Mouse (Mus musculus): ENCODE measurements around the gene Ppp1r35.

Ppp1r35 gene

DNA sequence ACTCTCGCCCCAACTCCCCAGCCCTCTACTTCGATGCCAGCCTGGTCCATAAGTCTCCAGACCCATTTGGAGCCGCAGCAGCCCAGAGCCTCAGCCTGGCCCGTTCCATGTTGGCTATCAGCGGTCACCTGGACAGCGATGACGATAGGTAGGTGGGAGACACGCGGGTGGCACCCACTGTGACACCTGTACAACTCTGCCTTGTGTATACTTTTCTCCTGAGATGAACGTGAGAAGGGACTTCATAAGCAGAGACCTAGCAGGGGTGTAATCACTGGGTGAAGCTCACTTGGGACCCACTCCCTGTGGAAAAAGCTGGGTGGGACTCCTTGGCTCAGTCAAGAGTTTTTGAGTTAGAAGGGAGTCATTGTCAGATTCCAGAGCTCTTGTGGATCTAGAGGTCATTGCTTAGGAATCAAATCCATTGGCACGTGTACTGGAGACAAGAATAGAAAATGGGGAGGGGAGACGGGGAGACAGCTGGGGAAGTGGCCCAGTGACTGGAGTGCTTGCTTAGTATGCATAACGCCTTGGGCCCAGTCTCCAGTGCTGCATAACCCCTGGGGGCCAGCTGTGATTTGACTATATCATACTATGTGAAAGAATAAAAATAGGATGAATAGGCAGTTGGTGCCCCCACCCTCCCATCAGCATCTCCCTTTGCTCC, 27.3 kb upstream of the Ppp1r35 start:
- DNase-seq (ENCODE audit: low spot score), result no peak

DNA sequence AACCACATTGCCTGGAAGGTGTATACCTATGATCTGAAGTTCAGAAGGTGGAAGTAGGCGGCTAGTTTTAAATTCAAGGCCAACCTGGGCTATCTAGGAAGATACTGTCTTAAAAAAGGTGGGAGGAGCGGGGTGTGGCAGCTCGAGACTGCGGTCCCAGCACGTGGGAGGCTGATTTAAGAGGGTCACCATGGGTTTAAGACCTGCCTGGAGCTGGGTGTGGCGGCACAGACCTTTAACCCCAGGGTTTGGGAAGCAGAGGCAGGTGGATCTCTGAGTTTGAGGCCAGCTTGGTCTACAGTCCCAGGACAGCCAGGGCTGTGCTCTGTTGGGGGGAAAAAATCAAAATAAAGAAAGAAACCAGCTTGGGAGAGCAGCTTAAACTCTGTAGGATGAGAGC, 26.7 kb upstream of the Ppp1r35 start:
- DNase-seq (ENCODE audit: low spot score), result no peak

GRCm38 (mm10) chr5:137753111-137753832, 25.4 kb upstream of the Ppp1r35 start:
- no peak for DNase-seq (ENCODE audit: low spot score)

GRCm38 (mm10) chr5:137755425-137755824, 23.2 kb upstream of the Ppp1r35 start:
- DNase-seq (ENCODE audit: low spot score), result no peak

DNA sequence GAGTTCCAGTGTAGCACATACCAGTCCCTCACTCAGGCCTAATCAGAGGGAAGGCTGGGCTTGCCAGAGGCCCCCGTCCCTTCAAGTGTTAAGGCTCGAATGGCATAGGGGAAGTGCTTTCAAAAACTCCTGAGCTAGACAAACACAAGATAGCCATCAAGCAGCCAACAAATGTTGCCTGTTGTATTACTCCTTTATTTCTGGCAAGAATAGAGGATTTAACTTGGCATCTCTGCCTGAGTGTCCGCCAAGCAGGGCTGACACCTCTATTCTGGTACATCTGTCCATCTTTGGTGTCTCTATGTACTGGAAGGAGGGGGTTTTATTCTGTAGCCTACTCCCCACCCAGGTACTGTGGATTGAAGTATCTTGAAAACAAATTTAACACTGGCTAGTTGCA, 22.5 kb upstream of the Ppp1r35 start:
- no peak for DNase-seq (ENCODE audit: low spot score)

GRCm38 (mm10) chr5:137756882-137757661, 21.6 kb upstream of the Ppp1r35 start:
- DNase-seq (ENCODE audit: low spot score), result peak; percentile 80

- no peak for DNase-seq (ENCODE audit: low spot score)
Observed at GRCm38 (mm10) chr5:137757887-137758286, 20.8 kb upstream of the Ppp1r35 start.

DNA sequence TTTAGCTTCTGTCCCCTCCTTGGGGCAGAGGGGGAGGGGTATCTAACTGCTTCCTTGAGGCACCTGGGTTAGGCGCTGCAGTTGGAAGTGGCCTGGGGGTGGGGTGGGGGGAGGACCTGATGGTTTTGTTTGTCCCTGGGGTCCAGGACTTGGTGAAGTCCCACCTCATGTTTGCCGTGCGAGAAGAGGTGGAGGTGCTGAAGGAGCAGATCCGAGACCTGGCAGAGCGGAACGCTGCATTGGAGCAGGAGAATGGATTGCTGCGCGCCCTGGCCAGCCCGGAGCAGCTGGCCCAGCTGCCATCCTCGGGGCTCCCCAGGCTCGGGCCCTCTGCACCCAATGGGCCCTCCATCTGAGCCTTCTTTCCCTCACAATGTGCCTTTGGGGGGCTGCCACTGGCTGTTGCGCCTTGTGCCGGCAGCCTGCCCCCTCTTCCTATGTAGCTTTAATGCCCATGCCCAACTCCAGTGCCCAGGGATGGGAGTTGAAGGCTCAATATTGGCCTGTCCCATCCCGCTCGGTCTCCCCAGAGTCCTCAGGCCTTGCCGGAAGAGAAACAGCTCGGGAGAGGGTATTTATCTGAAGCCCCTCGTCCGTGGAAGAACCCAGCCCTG, 19.6 kb upstream of the Ppp1r35 start:
- DNase-seq (ENCODE audit: low spot score), result no peak

- peak; percentile 80 for DNase-seq (ENCODE audit: low spot score)
Observed at GRCm38 (mm10) chr5:137759971-137760412, 18.7 kb upstream of the Ppp1r35 start.

DNA sequence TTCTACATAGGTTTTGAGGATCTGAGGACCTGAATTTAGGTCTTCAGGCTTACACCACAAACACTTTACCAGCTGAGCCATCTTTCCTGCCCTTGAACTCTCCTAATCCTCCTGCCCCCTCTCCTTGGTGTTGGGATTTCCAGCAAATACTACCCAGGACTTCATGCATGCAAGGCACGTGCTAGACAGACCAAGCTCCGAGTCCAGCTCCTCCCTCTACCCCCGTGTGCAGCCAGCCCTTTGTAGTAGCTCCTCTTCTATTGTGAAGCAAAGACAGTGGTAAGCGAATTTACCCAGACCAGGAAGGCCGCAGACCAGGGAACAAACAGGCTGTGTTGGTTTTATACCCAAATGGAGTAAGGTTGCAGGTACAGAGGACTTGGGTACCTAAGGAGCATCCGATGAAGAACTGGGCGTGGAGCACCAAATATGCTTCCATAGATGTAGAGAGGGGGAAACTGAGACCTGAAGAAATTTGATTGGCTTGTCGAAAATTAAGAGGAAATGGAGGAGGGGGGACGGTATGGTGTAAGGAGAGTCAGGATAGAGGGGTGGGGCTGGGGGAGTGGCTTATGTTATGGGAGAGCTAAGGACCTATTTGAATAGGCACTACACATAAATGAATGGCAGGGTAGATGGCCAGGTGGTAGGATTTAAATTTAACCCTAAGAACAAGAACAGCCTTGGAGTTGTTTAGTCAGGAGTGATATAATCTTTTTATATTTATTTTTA, 13.9 kb upstream of the Ppp1r35 start:
- DNase-seq (ENCODE audit: low spot score), result no peak

DNA sequence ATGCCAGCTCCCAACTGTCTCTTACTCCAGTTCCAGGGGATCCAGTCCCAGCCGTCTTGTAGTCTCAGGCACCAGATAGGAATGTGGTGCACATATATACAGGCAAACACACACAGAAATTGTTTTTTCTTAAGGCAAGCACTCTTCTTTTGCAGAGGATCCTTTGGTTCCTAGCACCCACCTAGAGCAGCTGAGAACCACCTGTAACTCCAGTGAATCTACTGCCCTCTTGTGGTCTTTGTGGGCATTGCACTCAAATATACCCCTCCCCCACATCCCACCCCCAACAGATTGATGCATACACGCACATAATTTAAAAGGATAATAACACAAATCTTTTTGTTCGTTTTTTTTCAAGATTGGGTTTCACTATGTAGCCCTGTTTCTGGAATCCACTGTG, 12.4 kb upstream of the Ppp1r35 start:
- peak; percentile 38 for DNase-seq (ENCODE audit: low spot score)

- DNase-seq (ENCODE audit: low spot score), result no peak
Observed at GRCm38 (mm10) chr5:137768475-137768874, 10.2 kb upstream of the Ppp1r35 start.

DNA sequence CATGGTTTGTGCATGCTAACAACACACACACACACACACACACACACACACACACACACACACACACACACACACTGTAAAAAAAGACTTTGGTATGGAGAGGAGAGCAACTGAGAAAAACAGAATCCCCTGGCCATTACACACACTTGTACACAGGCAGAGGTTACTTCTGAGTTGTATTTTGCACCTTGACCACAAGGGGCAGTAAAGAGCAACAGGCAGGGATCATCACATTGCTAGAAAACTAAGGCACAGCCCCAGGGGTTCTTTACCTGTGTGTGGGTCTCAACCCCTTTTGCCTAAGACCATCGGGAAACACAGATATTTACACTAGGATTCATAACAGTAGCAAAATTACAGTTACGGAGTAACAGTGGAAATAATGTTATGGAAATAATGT, 7.9 kb upstream of the Ppp1r35 start:
- peak; percentile 52 for DNase-seq (ENCODE audit: low spot score)

- DNase-seq (ENCODE audit: low spot score), result no peak
Observed at GRCm38 (mm10) chr5:137772755-137773154, 5.9 kb upstream of the Ppp1r35 start.

GRCm38 (mm10) chr5:137775587-137776290, 2.9 kb upstream of the Ppp1r35 start:
- no peak for DNase-seq (ENCODE audit: low spot score)

DNA sequence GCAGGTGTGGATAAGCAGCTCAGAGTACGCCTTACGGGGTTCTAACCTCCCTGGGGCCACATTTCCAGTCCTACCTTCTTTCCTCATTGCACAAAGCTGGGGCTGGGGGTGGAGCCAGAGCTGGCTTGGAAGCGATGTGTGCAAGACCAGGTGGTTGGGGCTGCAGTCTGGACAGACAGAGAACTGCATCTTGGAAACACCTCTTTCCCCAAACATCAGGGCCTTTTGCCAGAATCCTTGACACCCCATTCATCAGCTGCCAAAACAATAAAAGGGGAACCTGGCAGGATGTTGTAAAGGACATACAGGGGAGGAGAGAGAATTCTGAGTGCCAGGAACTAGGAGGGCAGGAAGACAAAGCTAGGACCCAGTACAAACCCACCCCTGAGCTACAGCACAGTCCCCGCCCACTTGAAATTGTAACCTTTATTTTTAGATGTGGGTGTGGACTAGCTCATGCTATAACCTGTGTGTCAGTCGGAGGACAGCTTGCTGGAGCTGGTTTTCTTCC, 2.2 kb upstream of the Ppp1r35 start:
- peak; percentile 33 for DNase-seq (ENCODE audit: low spot score)

DNA sequence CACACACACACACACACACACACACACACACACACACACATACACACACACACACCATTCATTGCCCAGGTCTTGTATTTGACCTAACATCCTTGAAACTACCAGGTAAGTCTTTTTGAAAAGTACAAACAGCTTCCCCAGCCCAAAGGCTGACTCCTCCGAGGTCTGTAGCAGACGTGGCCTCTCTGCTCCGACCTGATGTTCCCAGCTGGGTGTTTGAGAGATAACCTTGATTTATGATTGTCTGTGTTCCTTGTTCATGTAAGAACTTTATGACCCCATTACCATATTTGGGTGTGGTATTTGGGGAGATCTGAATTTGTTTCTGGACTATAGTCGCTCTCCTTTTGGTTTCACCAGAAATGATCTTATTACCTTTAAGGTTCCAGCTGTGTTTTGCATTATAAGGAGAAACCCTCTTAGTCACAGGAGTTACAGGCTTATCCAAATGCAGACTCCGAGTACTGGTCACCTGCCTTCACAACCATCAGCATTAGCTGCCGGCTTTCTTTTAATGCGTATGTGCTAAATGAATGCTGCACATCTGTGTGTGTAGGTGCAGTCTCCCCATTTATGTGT, 1.3 kb upstream of the Ppp1r35 start:
- DNase-seq (ENCODE audit: low spot score), result no peak

DNA sequence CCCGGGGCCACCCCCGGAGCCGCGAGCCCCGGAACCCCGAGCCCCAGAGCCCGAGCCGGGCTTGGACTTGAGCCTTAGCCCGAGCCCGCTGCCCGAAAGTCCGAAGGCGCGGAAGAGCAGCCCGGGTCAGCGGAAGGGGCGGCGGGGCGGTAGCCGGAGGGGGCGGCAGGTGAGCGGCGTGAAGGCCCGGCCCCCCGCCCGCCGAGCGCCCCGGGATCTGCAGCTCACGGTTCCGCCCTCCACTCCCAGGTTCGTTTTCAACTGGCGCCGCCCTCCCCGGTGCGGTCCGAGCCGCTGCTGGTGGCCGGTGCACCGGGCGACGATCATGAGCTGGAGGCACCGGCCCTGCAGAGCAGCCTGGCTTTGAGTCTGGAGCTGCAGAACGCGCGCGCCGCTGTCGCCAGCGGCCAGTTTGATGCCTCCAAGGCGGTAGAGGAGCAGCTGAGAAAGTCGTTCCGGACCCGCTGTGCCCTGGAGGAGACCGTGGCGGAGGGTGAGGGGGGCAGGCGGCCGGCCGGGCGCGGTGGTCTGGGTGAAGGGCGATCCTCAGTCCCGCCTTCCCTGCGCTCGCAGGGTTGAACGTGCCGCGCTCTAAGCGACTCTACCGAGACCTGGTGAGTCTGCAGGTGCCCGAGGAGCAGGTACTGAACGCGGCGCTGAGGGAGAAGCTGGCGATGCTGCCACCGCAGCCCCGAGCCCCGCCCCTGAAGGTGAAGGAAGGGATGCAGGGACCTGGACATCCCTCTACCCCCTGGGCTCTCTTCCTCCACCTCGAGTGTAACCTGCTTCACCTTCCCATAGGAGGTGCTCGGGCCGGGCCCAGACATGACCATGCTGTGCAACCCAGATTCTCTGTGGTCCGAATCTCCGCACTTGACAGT, 644 bp downstream of the Ppp1r35 start:
- peak; percentile 24 for DNase-seq (ENCODE audit: low spot score)

DNA sequence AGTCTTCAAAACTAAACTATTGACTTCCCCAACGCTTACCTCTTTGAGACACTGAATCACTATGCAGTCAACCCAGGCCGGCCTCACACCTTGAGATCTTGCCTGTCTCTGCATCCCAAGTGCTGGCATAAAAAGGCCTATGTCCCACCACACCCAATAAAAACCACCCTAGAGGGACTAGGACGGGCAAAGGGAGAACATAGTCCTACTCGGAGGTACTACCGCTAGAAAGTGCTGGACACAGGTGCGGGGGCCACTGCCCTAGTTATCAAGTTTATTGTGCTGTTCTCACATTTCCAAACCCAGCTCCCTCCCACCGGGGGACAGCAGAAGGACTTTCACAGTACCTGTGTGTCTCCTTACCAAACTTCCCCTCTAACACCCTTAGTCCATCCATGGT, 3.0 kb downstream of the Ppp1r35 start:
- DNase-seq (ENCODE audit: low spot score), result no peak

All from T-cell, adult 2 months (primary cell).